Mouse (Mus musculus) CH12.LX (cell line): ENCODE measurements around the gene Sipa1l3. TPM values are rescaled to one million over a fixed set of nuclear protein-coding genes. Genes with fewer than 3 reads are reported as not detected.

ENCODE experiments used
- DNase-seq: peaks from one replicate; pipeline ENCODE4 v3.0.0-alpha.2; 2013; ENCODE audit errors: extremely low read depth
- H3K27ac ChIP-seq: 2 replicates; pipeline ENCODE4 v1.5.1; 2012; ENCODE audit warnings: low read depth, mild to moderate bottlenecking, control low read depth, moderate library complexity; ENCODE audit not compliant: insufficient read depth
- H3K27me3 ChIP-seq: replicated peaks from 2 replicates; pipeline ENCODE3; 2012; ENCODE audit warnings: inconsistent platforms
- H3K36me3 ChIP-seq, 2 experiments: replicated peaks in 1 of 2; 2 replicates each; pipeline versions ENCODE3 to v1.6.1; 2012; ENCODE audit warnings: inconsistent platforms in 1 of 2, low read length in 1 of 2, mild to moderate bottlenecking in 1 of 2, mixed read lengths in 1 of 2, moderate library complexity in 1 of 2; ENCODE audit not compliant: control insufficient read depth in 1 of 2, insufficient read depth in 1 of 2
- H3K4me1 ChIP-seq, 2 experiments: 2 replicates each; pipeline ENCODE4 v1.6.1; 2012; ENCODE audit warnings: inconsistent platforms in 1 of 2, moderate library complexity in 1 of 2; ENCODE audit not compliant: insufficient read depth in 2 of 2, control insufficient read depth in 1 of 2
- H3K4me2 ChIP-seq: 2 replicates; pipeline ENCODE4 v1.6.1; 2012; ENCODE audit warnings: low read depth, mild to moderate bottlenecking, control low read depth; ENCODE audit not compliant: poor library complexity, insufficient read depth, severe bottlenecking
- H3K4me3 ChIP-seq, 3 experiments: fragments of 150-350 bp in 1 of 3; sonication (generic) in 1 of 3; replicated peaks in 1 of 3; 2 replicates each; pipeline versions ENCODE3 to v1.5.1; 2011 to 2012; ENCODE audit warnings: low read depth in 2 of 3, low read length in 2 of 3, mild to moderate bottlenecking in 2 of 3, moderate library complexity in 2 of 3, control low read depth in 1 of 3, improper control_type of control experiment in 1 of 3, inconsistent platforms in 1 of 3, mixed read lengths in 1 of 3; ENCODE audit not compliant: poor library complexity in 1 of 3
- H3K79me2 ChIP-seq: replicated peaks from 2 replicates; pipeline ENCODE4 v1.6.1; 2012; ENCODE audit warnings: mild to moderate bottlenecking, moderate library complexity; ENCODE audit not compliant: control insufficient read depth, poor library complexity, insufficient read depth, severe bottlenecking; ENCODE audit errors: extremely low read depth
- H3K9ac ChIP-seq: 2 replicates; pipeline ENCODE4 v1.6.1; 2012; ENCODE audit warnings: low read depth, mild to moderate bottlenecking, control low read depth, moderate library complexity; ENCODE audit not compliant: insufficient read depth
- H3K9me3 ChIP-seq: replicated peaks from 2 replicates; pipeline ENCODE3; 2012; ENCODE audit warnings: low read length, inconsistent platforms, mixed read lengths
- BHLHE40 ChIP-seq: IDR thresholded peaks from 2 replicates; pipeline ENCODE4 v1.6.1; 2011; ENCODE audit warnings: mild to moderate bottlenecking, low read depth, low read length, improper control_type of control experiment
- CHD1 ChIP-seq: IDR thresholded peaks from 2 replicates; pipeline ENCODE4 v1.6.1; 2012; ENCODE audit warnings: low read depth, low read length, improper control_type of control experiment, inconsistent platforms
- CHD2 ChIP-seq: IDR thresholded peaks from 2 replicates; pipeline ENCODE4 v1.6.1; 2011; ENCODE audit warnings: low read length, improper control_type of control experiment
- CTCF ChIP-seq, 2 experiments: IDR thresholded peaks in 1 of 2; conservative IDR thresholded peaks in 1 of 2; 2 replicates each; pipeline ENCODE4 v1.5.1; 2011 to 2012; ENCODE audit warnings: low read depth in 2 of 2, low read length in 2 of 2, improper control_type of control experiment in 1 of 2, inconsistent platforms in 1 of 2, mild to moderate bottlenecking in 1 of 2, moderate library complexity in 1 of 2
- E2F4 ChIP-seq: IDR thresholded peaks from 2 replicates; pipeline ENCODE4 v1.6.1; 2011; ENCODE audit warnings: low read depth, low read length, improper control_type of control experiment; ENCODE audit not compliant: insufficient replicate concordance
- ELF1 ChIP-seq: IDR thresholded peaks from 2 replicates; pipeline ENCODE4 v1.6.1; 2014; ENCODE audit warnings: low read depth, mild to moderate bottlenecking, inconsistent platforms, low read length, improper control_type of control experiment
- EP300 ChIP-seq: IDR thresholded peaks from 2 replicates; pipeline ENCODE4 v1.6.1; 2011; ENCODE audit warnings: low read length, improper control_type of control experiment
- ETS1 ChIP-seq: conservative IDR thresholded peaks from 2 replicates; pipeline ENCODE4 v1.6.1; 2012; ENCODE audit warnings: low read depth, mild to moderate bottlenecking, inconsistent platforms, low read length, improper control_type of control experiment, moderate library complexity
- GABPA ChIP-seq: IDR thresholded peaks from 2 replicates; pipeline ENCODE4 v1.6.1; 2012; ENCODE audit warnings: low read depth, low read length, improper control_type of control experiment, inconsistent platforms; ENCODE audit not compliant: insufficient replicate concordance
- IRF4 ChIP-seq: IDR thresholded peaks from 2 replicates; pipeline ENCODE4 v1.6.1; 2014; ENCODE audit warnings: low read depth, mild to moderate bottlenecking, inconsistent platforms, low read length, improper control_type of control experiment
- JUN ChIP-seq: IDR thresholded peaks from 2 replicates; pipeline ENCODE4 v1.6.1; 2011; ENCODE audit warnings: low read depth, mild to moderate bottlenecking, low read length, improper control_type of control experiment, moderate library complexity; ENCODE audit not compliant: insufficient read depth
- JUND ChIP-seq: conservative IDR thresholded peaks from 2 replicates; pipeline ENCODE4 v1.6.1; 2011; ENCODE audit warnings: low read depth, low read length, improper control_type of control experiment
- KAT2A ChIP-seq: IDR thresholded peaks from 2 replicates; pipeline ENCODE4 v1.6.1; 2012; ENCODE audit warnings: low read length, improper control_type of control experiment, inconsistent platforms; ENCODE audit not compliant: insufficient replicate concordance
- MAFK ChIP-seq: IDR thresholded peaks from 2 replicates; pipeline ENCODE4 v1.6.1; 2011; ENCODE audit warnings: low read length, improper control_type of control experiment; ENCODE audit not compliant: insufficient replicate concordance
- MAZ ChIP-seq: IDR thresholded peaks from 2 replicates; pipeline ENCODE4 v1.6.1; 2012; ENCODE audit warnings: low read depth, mild to moderate bottlenecking, inconsistent platforms, low read length, improper control_type of control experiment, moderate library complexity
- MXI1 ChIP-seq: IDR thresholded peaks from 2 replicates; pipeline ENCODE4 v1.6.1; 2011; ENCODE audit warnings: mild to moderate bottlenecking, low read depth, low read length, improper control_type of control experiment
- NELFE ChIP-seq: IDR thresholded peaks from 2 replicates; pipeline ENCODE4 v1.6.1; 2011; ENCODE audit warnings: low read depth, low read length, improper control_type of control experiment
- NRF1 ChIP-seq: IDR thresholded peaks from 2 replicates; pipeline ENCODE4 v1.6.1; 2014; ENCODE audit warnings: low read depth, mild to moderate bottlenecking, inconsistent platforms, low read length, improper control_type of control experiment, moderate library complexity
- PAX5 ChIP-seq: IDR thresholded peaks from 2 replicates; pipeline ENCODE4 v1.6.1; 2012; ENCODE audit warnings: low read length, inconsistent platforms, mixed read lengths
- POLR2A ChIP-seq: IDR thresholded peaks from 2 replicates; pipeline ENCODE4 v1.6.1; 2011; ENCODE audit warnings: low read depth, mild to moderate bottlenecking, improper control_type of control experiment, low read length
- POLR2AphosphoS2 ChIP-seq: IDR thresholded peaks from 2 replicates; pipeline ENCODE4 v1.6.1; 2011; ENCODE audit warnings: low read depth, low read length, improper control_type of control experiment
- RAD21 ChIP-seq: IDR thresholded peaks from 2 replicates; pipeline ENCODE4 v1.6.1; 2011; ENCODE audit warnings: low read depth, mild to moderate bottlenecking, low read length, improper control_type of control experiment, moderate library complexity
- SMC3 ChIP-seq: IDR thresholded peaks from 2 replicates; pipeline ENCODE4 v1.6.1; 2011; ENCODE audit warnings: low read depth, low read length, improper control_type of control experiment
- TBP ChIP-seq: conservative IDR thresholded peaks from 2 replicates; pipeline ENCODE4 v1.6.1; 2011; ENCODE audit warnings: low read depth, low read length, improper control_type of control experiment
- UBTF ChIP-seq: IDR thresholded peaks from 2 replicates; pipeline ENCODE4 v1.6.1; 2012; ENCODE audit warnings: low read depth, mild to moderate bottlenecking, inconsistent platforms, low read length, improper control_type of control experiment, moderate library complexity
- USF1 ChIP-seq: IDR thresholded peaks from 2 replicates; pipeline ENCODE4 v1.6.1; 2014; ENCODE audit warnings: low read depth, mild to moderate bottlenecking, inconsistent platforms, low read length, improper control_type of control experiment
- USF2 ChIP-seq: conservative IDR thresholded peaks from 2 replicates; pipeline ENCODE4 v1.6.1; 2011; ENCODE audit warnings: low read depth, low read length, improper control_type of control experiment
- ZKSCAN1 ChIP-seq: IDR thresholded peaks from 2 replicates; pipeline ENCODE4 v1.6.1; 2012; ENCODE audit warnings: low read depth, inconsistent platforms, low read length, improper control_type of control experiment, borderline replicate concordance
- ZMIZ1 ChIP-seq: IDR thresholded peaks from 2 replicates; pipeline ENCODE4 v1.6.1; 2012; ENCODE audit warnings: low read depth, mild to moderate bottlenecking, inconsistent platforms, low read length, improper control_type of control experiment
- ZNF384 ChIP-seq: IDR thresholded peaks from 2 replicates; pipeline ENCODE4 v1.6.1; 2012; ENCODE audit warnings: low read depth, low read length, improper control_type of control experiment, inconsistent platforms
- dilution Hi-C: fragments of 300-500 bp; cut with MboI; formaldehyde crosslinking; loops from 2 replicates; pipeline ENCODE4 v1.14.3; 2020; ENCODE audit warnings: low sequenced_read_pairs; ENCODE audit not compliant: extremely low pct_unique_long_range_greater_than_20kb, extremely low pct_ligation_motif_present
- in situ Hi-C: fragments of 300-500 bp; cut with MboI; formaldehyde crosslinking; loops from 3 replicates; pipeline ENCODE4 v1.14.3; 2019; ENCODE audit warnings: low sequenced_read_pairs, low pct_ligation_motif_present, low pct_unique_long_range_greater_than_20kb, mixed read lengths
- polyA plus RNA-seq: library from polyadenylated mRNA; unstranded; fragments of >175 nt; gene quantifications from 2 replicates; pipeline ENCODE4 v1.2.1, GENCODE M21; 2012; ENCODE audit warnings: low read depth; ENCODE audit not compliant: insufficient read length
- total RNA-seq, 2 experiments: library from RNA; depleted of rRNA; stranded (reverse); fragments of 300-350 nt in 1 of 2; fragments of >200 nt in 1 of 2; gene quantifications; 2 replicates each; pipeline ENCODE4 v1.2.3; 2012 to 2014

Gene Sipa1l3
- total and polyA plus RNA-seq, 3 experiments: 1.6 to 8.8 (median 5.9) TPM

DNA sequence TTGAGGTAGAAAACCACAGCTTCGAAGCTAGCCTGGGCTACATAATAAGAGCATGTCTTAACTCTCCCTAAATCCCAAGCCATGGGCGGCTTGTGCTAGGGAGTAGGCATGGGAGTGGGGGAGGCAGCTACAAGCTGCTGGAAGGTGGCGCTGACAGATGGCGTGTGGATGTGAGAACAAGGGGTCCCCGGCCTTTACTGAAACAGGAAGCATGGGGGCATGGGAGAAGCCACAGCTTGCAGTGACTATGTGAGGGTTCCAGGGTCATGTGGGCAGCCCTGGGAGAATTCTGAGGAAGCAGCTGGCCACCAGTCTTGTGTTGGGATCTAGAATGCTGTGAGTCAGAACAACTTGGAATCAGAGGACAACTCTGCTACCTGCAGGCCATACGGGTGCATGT is 144.4 kb downstream of the Sipa1l3 start:
- in situ Hi-C loops: no loop called here
- H3K36me3 ChIP-seq: peaks cover 0 to 53% of the 10 kb centered on the region in 2 experiments

DNA sequence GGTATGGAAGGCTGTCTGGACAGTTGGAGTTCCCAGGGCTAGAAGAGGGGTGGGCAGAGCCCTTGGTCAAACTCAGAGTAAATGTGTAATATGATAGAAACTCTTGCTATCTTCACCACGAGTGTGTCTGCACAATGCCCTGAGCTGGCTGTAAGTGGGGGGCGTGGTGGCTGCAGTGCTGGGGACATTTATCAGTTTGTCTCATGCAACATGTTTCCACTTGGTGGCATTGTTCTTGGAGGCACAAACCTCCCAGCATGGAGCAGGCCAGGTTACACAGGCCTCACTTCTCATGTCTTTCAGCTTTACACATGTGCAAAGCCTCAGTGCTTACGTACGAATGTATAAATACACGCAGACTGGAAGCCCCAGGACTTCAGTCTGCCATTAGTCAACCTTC is 146.3 kb downstream of the Sipa1l3 start:
- in situ Hi-C loops (no loop called here), dilution Hi-C loops (no loop called here)
- H3K4me2 ChIP-seq: no peak overlapping the region
- no peaks in the 10 kb centered on the region for H3K4me1 ChIP-seq
- no peaks in the 10 kb centered on the region for H3K9me3 ChIP-seq
- no peak overlapping the region for H3K4me3 ChIP-seq
- TF ChIP-seq USF2: no peak
- TF ChIP-seq MAFK: no peak
- TF ChIP-seq JUN: no peak
- no peak for TF ChIP-seq EP300
- TF ChIP-seq MXI1: no peak
- TF ChIP-seq POLR2A: no peak
- no peak for TF ChIP-seq USF1
- no peak for TF ChIP-seq ETS1
- no peak for TF ChIP-seq RAD21
- no peak for TF ChIP-seq CTCF (conservative IDR thresholded peaks at IDR 0.05 in 1 of 2, IDR thresholded peaks at IDR 0.05 in 1 of 2; ENCODE audit: low read depth in 2 of 2, low read length in 2 of 2)
- no peak for TF ChIP-seq KAT2A
- TF ChIP-seq POLR2AphosphoS2: no peak
- TF ChIP-seq PAX5: no peak
- TF ChIP-seq SMC3: no peak
- no peak for TF ChIP-seq ZMIZ1
- no peak for TF ChIP-seq IRF4
- TF ChIP-seq NRF1: no peak
- no peak for TF ChIP-seq UBTF
- no peak for TF ChIP-seq ZNF384
- H3K27me3 ChIP-seq: no peaks in the 10 kb centered on the region
- no peaks in the 10 kb centered on the region for H3K79me2 ChIP-seq
- H3K9ac ChIP-seq: no peak overlapping the region
- no peak overlapping the region for H3K27ac ChIP-seq
- DNase-seq: no peak
- peaks cover 0 to 45% of the 10 kb centered on the region in 2 experiments for H3K36me3 ChIP-seq

More for the DNA sequence above, 144.4 kb downstream of the Sipa1l3 start:
- no peak overlapping the region for H3K4me3 ChIP-seq
- H3K79me2 ChIP-seq: no peaks in the 10 kb centered on the region
- H3K4me2 ChIP-seq: no peak overlapping the region
- H3K9ac ChIP-seq: no peak overlapping the region
- no peaks in the 10 kb centered on the region for H3K4me1 ChIP-seq
- no peaks in the 10 kb centered on the region for H3K27me3 ChIP-seq
- TF ChIP-seq ZNF384: no peak
- TF ChIP-seq MXI1: no peak
- TF ChIP-seq RAD21: no peak
- no peak for TF ChIP-seq POLR2AphosphoS2
- TF ChIP-seq E2F4: no peak
- TF ChIP-seq MAZ: no peak
- TF ChIP-seq CHD2: no peak
- TF ChIP-seq JUND: no peak
- no peak for TF ChIP-seq SMC3
- no peak for TF ChIP-seq TBP
- TF ChIP-seq BHLHE40: no peak
- TF ChIP-seq EP300: no peak
- no peak for TF ChIP-seq NELFE
- no peak for TF ChIP-seq CHD1
- TF ChIP-seq ZKSCAN1: no peak
- TF ChIP-seq ETS1: no peak
- no peak for TF ChIP-seq ELF1
- no peak for TF ChIP-seq GABPA
- no peak for TF ChIP-seq KAT2A
- no peaks in the 10 kb centered on the region for H3K9me3 ChIP-seq
- DNase-seq: no peak
- dilution Hi-C loops: no loop called here
- H3K27ac ChIP-seq: no peak overlapping the region
